Mouse (Mus musculus) inflammation-experienced regulatory T-cells, adult 6 months (primary cell): Measurements from ENCODE around the gene Olfr776. TPM values are rescaled to one million over a fixed set of nuclear protein-coding genes. Genes with fewer than 3 reads are reported as not detected.
"Not testable (repeated sequence)": the region's sequence is repeated elsewhere in the genome, so short reads cannot be mapped to it uniquely, and the experiment has no call there.

Experiments
- ATAC-seq: one replicate; pipeline ENCODE4 v1.8.0; 2017
- polyA plus RNA-seq, 3 experiments: library from polyadenylated mRNA; unstranded; fragments of 100-300 nt; shearing (Covaris generic); gene quantifications; one replicate each; pipeline ENCODE4 v1.2.1; 2017

Gene Olfr776
- polyA plus RNA-seq, result not detected

- no peak for ATAC-seq
Measured at GRCm38 (mm10) chr10:129258827-129259226, at the start of gene Olfr776. Gene Olfr776 (plus strand): TSS chr10:129259127.

GRCm38 (mm10) chr10:129230737-129231136, 28.2 kb upstream of the Olfr776 start:
- ATAC-seq, result no peak

DNA sequence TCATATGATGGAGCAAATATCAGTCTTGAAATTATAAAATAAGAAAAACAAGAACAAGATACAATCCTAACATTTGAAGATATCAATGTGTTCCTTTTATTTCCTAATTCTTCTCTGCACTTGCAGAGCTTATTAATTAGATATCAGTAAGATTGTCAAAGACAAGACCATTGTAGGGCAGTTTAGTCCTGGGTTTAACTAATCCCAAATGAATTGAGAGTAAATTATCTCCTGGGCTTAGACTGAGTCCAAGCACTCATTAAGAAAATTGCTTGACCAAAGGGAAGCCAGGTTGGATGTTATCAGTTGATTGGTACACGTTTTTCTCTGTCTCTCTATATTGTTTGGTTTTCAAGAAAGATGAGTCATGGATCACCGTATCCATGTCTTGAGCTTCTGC, 23.0 kb upstream of the Olfr776 start, which contains the start of gene Olfr774:
Olfr774 (plus strand) TSS at position 301 of the 400 bp plus-strand sequence.
- no peak for ATAC-seq

DNA sequence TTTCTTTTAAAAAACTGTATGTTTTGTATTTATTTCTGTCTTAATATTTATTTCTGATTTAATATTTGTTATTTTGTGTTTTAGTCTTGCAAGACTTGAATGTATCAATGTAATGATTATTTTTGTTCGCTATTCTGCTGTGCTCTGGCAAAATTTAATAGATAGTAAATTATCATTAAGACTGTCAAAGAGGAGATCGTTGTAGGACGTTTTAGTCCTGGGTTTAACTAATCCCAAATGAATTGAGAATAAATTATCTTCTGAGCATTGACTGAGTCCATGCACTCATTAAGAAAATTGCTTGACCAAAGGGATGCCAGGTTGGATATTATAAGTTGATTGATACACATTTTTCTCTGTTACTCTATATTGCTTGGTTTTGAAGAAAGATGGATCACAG, 10.8 kb upstream of the Olfr776 start, which contains the start of gene Olfr775:
Olfr775 (plus strand) TSS at position 301 of the 400 bp plus-strand sequence.
- ATAC-seq, result no peak

DNA sequence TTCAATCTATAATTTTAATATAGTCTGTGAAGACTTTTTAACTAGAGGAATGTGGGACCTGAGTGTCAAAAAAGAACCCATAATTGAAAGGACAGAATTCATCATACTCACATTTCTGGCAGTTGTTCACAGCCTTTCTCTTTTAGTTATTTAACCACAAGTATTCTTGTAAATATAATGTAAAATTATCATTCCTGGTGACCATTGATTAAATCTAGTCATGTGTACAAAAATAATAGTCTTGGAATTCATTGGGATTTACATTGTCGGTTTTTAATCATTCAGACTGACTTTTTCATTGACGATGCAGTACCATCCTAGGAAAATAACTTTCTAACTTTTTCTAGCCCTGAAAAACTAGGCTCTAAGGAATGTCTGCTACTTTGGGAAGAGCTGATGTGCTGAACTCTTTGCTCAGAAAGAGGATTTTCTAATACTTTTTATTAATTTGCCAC, 12.2 kb downstream of the Olfr776 start, which contains the start of gene Olfr777:
Olfr777 (minus strand) TSS at position 405 of the 455 bp plus-strand sequence.
- ATAC-seq, result no peak

DNA sequence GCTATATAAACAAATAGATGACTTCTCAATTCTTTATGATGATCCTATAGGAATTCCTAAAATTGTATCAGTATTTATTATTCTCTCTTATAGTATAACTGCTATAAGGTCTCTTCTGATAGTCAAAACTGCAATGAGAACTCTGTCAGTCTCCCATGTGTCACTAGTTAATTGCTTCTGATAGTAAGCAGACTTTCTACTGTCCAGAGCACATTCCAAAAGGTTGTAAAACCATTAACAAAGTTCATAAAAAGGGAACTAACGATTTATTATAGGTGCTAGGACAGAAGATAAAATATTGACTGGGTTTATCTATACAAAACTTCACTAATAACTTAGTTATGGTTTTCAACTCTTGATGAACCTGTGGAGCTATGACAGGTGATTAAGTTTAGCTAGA, 54.0 kb downstream of the Olfr776 start:
- not testable (repeated sequence) for ATAC-seq

GRCm38 (mm10) chr10:129313521-129313920, 54.6 kb downstream of the Olfr776 start:
- not testable (repeated sequence) for ATAC-seq

Other genes starting within 250 kb of the Olfr776 start
- gene Olfr763, start 248.3 kb upstream of the Olfr776 start, polyA plus RNA-seq, result not detected
- gene Olfr764-ps1, start 219.2 kb upstream of the Olfr776 start, polyA plus RNA-seq, result not detected
- not detected for gene Olfr765, start 209.1 kb upstream of the Olfr776 start, polyA plus RNA-seq
- gene Olfr766-ps1, start 190.2 kb upstream of the Olfr776 start, polyA plus RNA-seq, result not detected
- gene Olfr767, start 176.2 kb upstream of the Olfr776 start, polyA plus RNA-seq, result under 1 TPM in 2 of 3 experiments, not detected in 1; 0.10 to 0.16 TPM
- not detected for gene Olfr768, start 159.8 kb upstream of the Olfr776 start, polyA plus RNA-seq
- gene Olfr769, start 141.3 kb upstream of the Olfr776 start, polyA plus RNA-seq, result not detected
- gene Olfr770, start 120.1 kb upstream of the Olfr776 start, polyA plus RNA-seq, result not detected
- gene Olfr771, start 94.4 kb upstream of the Olfr776 start, polyA plus RNA-seq, result not detected
- gene Olfr772, start 81.2 kb upstream of the Olfr776 start, polyA plus RNA-seq, result not detected
- gene Olfr773, start 71.7 kb upstream of the Olfr776 start, polyA plus RNA-seq, result not detected
- not detected for gene Olfr774, start 22.9 kb upstream of the Olfr776 start, polyA plus RNA-seq
- gene Olfr775, start 10.7 kb upstream of the Olfr776 start, polyA plus RNA-seq, result not detected
- not detected for gene Olfr777, start 12.4 kb downstream of the Olfr776 start, polyA plus RNA-seq
- gene Olfr780, start 59.0 kb downstream of the Olfr776 start, polyA plus RNA-seq, result not detected
- not detected for gene Olfr781, start 69.7 kb downstream of the Olfr776 start, polyA plus RNA-seq
- not detected for gene Olfr782, start 89.7 kb downstream of the Olfr776 start, polyA plus RNA-seq
- not detected for gene Olfr784, start 125.0 kb downstream of the Olfr776 start, polyA plus RNA-seq
- gene Olfr785, start 146.3 kb downstream of the Olfr776 start, polyA plus RNA-seq, result not detected
- gene Olfr786, start 168.2 kb downstream of the Olfr776 start, polyA plus RNA-seq, result not detected
- under 1 TPM in 2 of 3 experiments, not detected in 1; 0.18 to 0.20 TPM for gene Olfr787, start 202.7 kb downstream of the Olfr776 start, polyA plus RNA-seq
- gene Olfr788, start 211.9 kb downstream of the Olfr776 start, polyA plus RNA-seq, result not detected
- gene Olfr789, start 225.6 kb downstream of the Olfr776 start, polyA plus RNA-seq, result not detected
- not detected for gene Olfr790, start 239.4 kb downstream of the Olfr776 start, polyA plus RNA-seq